In genomic region chr15:102310074-102310845, GRCm38 (mm10) we compare ENCODE assay signal across 13 mouse cellular contexts. TPM values are rescaled to one million over a fixed set of nuclear protein-coding genes. Genes with fewer than 3 reads are reported as not detected.
DNase-seq lines count a peak whose midpoint lies in the region; ATAC-seq and TF ChIP-seq lines count a peak whose summit lies in the region.
"Had no signal": no experiment of that assay in that cellular context is flagged by ENCODE, and none has a peak within 500 bp of the region (broad histone marks: within the 10 kb centered on the region; RNA-seq: fewer than 3 reads in every experiment).

No protein-coding gene starts in this region.

- no peaks in the 10 kb centered on the region for H3K27me3 ChIP-seq in intestine, embryonic 16.5 days (replicated peaks; ENCODE audit: control insufficient read depth, insufficient read depth, low read length)
- no peaks in the 10 kb centered on the region for H3K27me3 ChIP-seq in lung, embryonic 16.5 days (ENCODE audit: control insufficient read depth, insufficient read depth, low read depth, low read length)
- no peaks in the 10 kb centered on the region for H3K27me3 ChIP-seq in hindbrain, embryonic 11.5 days (ENCODE audit: control insufficient read depth, insufficient read depth, low read length)

- ATAC-seq in intestine, embryonic 16.5 days: peak; percentile 68; the same call in 1 of the 2 replicates
- ATAC-seq in lung, embryonic 16.5 days (ENCODE audit: low read depth): peak; percentile 96
- ATAC-seq in hindbrain, embryonic 11.5 days (ENCODE audit: low FRiP score): no peak

- no peaks in the 10 kb centered on the region for H3K4me1 ChIP-seq in brown adipose tissue, adult 24 weeks (ENCODE audit: control insufficient read depth, insufficient read depth, insufficient read length, low read length)
- H3K4me1 ChIP-seq in intestine, embryonic 16.5 days (ENCODE audit: control insufficient read depth, insufficient read depth, low read length): 0 out of 2 replicates have a peak, but pooled peaks cover 3% of the 10 kb centered on the region
- H3K4me1 ChIP-seq in lung, embryonic 16.5 days (replicated peaks; ENCODE audit: control insufficient read depth, insufficient read depth, low read length): no peaks in the 10 kb centered on the region
- H3K4me1 ChIP-seq in hindbrain, embryonic 11.5 days (replicated peaks; ENCODE audit: control insufficient read depth, insufficient read depth, low read length): no peaks in the 10 kb centered on the region
- H3K4me1 ChIP-seq: forebrain, embryonic 10.5 days had no signal

- no peaks in the 10 kb centered on the region for H3K9me3 ChIP-seq in intestine, embryonic 16.5 days (ENCODE audit: control insufficient read depth, low read length)
- H3K9me3 ChIP-seq in lung, embryonic 16.5 days (ENCODE audit: control insufficient read depth, low read length): no peaks in the 10 kb centered on the region
- no peaks in the 10 kb centered on the region for H3K9me3 ChIP-seq in hindbrain, embryonic 11.5 days (ENCODE audit: control insufficient read depth, low read length)
- H3K9me3 ChIP-seq: forebrain, embryonic 10.5 days had no signal

- intact Hi-C loops in gastrocnemius, adult 2 months (cut with DNase I): no loop called here

- no peak overlapping the region for H3K9ac ChIP-seq in intestine, embryonic 16.5 days (ENCODE audit: low read depth, low read length)
- no peak overlapping the region for H3K9ac ChIP-seq in lung, embryonic 16.5 days (ENCODE audit: low read length)
- H3K9ac ChIP-seq in hindbrain, embryonic 11.5 days (ENCODE audit: low read depth, low read length): no peak overlapping the region

- peaks cover 20% of the 10 kb centered on the region for H3K36me3 ChIP-seq in intestine, embryonic 16.5 days (ENCODE audit: control insufficient read depth, insufficient read depth, low read length)
- peaks cover 33% of the 10 kb centered on the region for H3K36me3 ChIP-seq in lung, embryonic 16.5 days (ENCODE audit: control insufficient read depth, insufficient read depth, low read length)
- H3K36me3 ChIP-seq in hindbrain, embryonic 11.5 days (ENCODE audit: control insufficient read depth, insufficient read depth, low read length): peaks cover 13% of the 10 kb centered on the region

- no peak overlapping the region for H3K4me2 ChIP-seq in intestine, embryonic 16.5 days (ENCODE audit: low read depth, low read length)
- no peak overlapping the region; the same call in 1 of the 2 replicates for H3K4me2 ChIP-seq in lung, embryonic 16.5 days (ENCODE audit: low read depth, low read length)
- H3K4me2 ChIP-seq in hindbrain, embryonic 11.5 days (replicated peaks; ENCODE audit: low read depth, low read length): no peak overlapping the region

- no peak for TF ChIP-seq CTCF in gastrocnemius, adult 2 months (IDR thresholded peaks at IDR 0.05)

- H3K4me3 ChIP-seq in gastrocnemius, adult 2 months: no peak overlapping the region
- H3K4me3 ChIP-seq in brown adipose tissue, adult 24 weeks (ENCODE audit: insufficient read depth, low read depth, low read length): no peak overlapping the region
- no peak overlapping the region for H3K4me3 ChIP-seq in intestine, embryonic 16.5 days (ENCODE audit: low read length)
- no peak overlapping the region for H3K4me3 ChIP-seq in lung, embryonic 16.5 days (ENCODE audit: low read length)
- no peak overlapping the region for H3K4me3 ChIP-seq in hindbrain, embryonic 11.5 days (ENCODE audit: low read depth, low read length)
- H3K4me3 ChIP-seq: forebrain, embryonic 10.5 days had no signal

- 59% methylated on average over 10 of the region's 10 CpGs for WGBS in intestine, embryonic 16.5 days
- 36% methylated on average over 10 of the region's 10 CpGs for WGBS in lung, embryonic 16.5 days
- 86% methylated on average over 10 of the region's 10 CpGs for WGBS in hindbrain, embryonic 11.5 days

- peak overlapping the region; percentile 24; the same call in 1 of the 2 replicates for H3K27ac ChIP-seq in gastrocnemius, adult 2 months
- peak overlapping the region; percentile 23 for H3K27ac ChIP-seq in brown adipose tissue, adult 24 weeks (replicated peaks; ENCODE audit: low read depth, low read length)
- H3K27ac ChIP-seq in intestine, embryonic 16.5 days (ENCODE audit: low read length): no peak overlapping the region
- H3K27ac ChIP-seq in lung, embryonic 16.5 days (ENCODE audit: low read length): peak overlapping the region; percentile 76
- H3K27ac ChIP-seq in hindbrain, embryonic 11.5 days (ENCODE audit: low read depth, low read length): no peak overlapping the region
- H3K27ac ChIP-seq: forebrain, embryonic 10.5 days had no signal

- peak; percentile 55 for DNase-seq in gastrocnemius, adult 2 months
- DNase-seq in gastrocnemius, postnatal 10 days: no peak
- DNase-seq in hindbrain, embryonic 11.5 days (ENCODE audit: low spot score): no peak
- DNase-seq in layer of hippocampus, postnatal 14 days (ENCODE audit: low spot score in 2 of 2): no peak
- no peak for DNase-seq in Muller cell, postnatal 12 days (ENCODE audit: inconsistent ontology term)
- DNase-seq: cerebellum, adult 9-11 months had no signal

RNA-seq across cellular contexts. Expression of gene Espl1, which starts 14.2 kb away (rescaled TPM):
- total RNA-seq in gastrocnemius, adult 2 months (2021): under 1 TPM; 0.06 to 0.31 TPM
- total RNA-seq in gastrocnemius, postnatal 10 days (2021): 1 to 10 TPM; 5.3 to 7.8 TPM
- 1.5 TPM in 1 of 2 replicates, not detected in the other for polyA plus RNA-seq in brown adipose tissue, adult 24 weeks (2012; ENCODE audit: insufficient read depth, insufficient read length, missing spikeins)
- polyA plus RNA-seq in intestine, embryonic 16.5 days (2015; fragmentation: Nextera tagmentation; extraction: Ambion mirVana): 18.0 and 21.1 TPM in 2 replicates
- 27.3 and 30.6 TPM in 2 replicates for polyA plus RNA-seq in lung, embryonic 16.5 days (2015; fragmentation: Nextera tagmentation; extraction: Ambion mirVana)
- polyA plus RNA-seq in hindbrain, embryonic 11.5 days (2014; fragmentation: Nextera tagmentation; extraction: Ambion mirVana): 21.8 and 30.8 TPM in 2 replicates
- total RNA-seq in layer of hippocampus, postnatal 14 days (2021): 1 to 10 TPM; 1.6 to 1.7 TPM

RNA-seq across cellular contexts. Expression of gene Pfdn5, which starts 15.7 kb away (rescaled TPM):
- 100 to 1,000 TPM; 232 to 252 TPM for total RNA-seq in gastrocnemius, adult 2 months (2021)
- 100 to 1,000 TPM; 278 to 289 TPM for total RNA-seq in gastrocnemius, postnatal 10 days (2021)
- 371 and 394 TPM in 2 replicates for polyA plus RNA-seq in brown adipose tissue, adult 24 weeks (2012; ENCODE audit: insufficient read depth, insufficient read length, missing spikeins)
- polyA plus RNA-seq in intestine, embryonic 16.5 days (2015; fragmentation: Nextera tagmentation; extraction: Ambion mirVana): 280 and 283 TPM in 2 replicates
- polyA plus RNA-seq in lung, embryonic 16.5 days (2015; fragmentation: Nextera tagmentation; extraction: Ambion mirVana): 390 and 403 TPM in 2 replicates
- 401 and 431 TPM in 2 replicates for polyA plus RNA-seq in hindbrain, embryonic 11.5 days (2014; fragmentation: Nextera tagmentation; extraction: Ambion mirVana)
- total RNA-seq in layer of hippocampus, postnatal 14 days (2021): 100 to 1,000 TPM; 317 to 334 TPM

RNA-seq across cellular contexts. Expression of gene Myg1, which starts 21.2 kb away (rescaled TPM):
- total RNA-seq in gastrocnemius, adult 2 months (2021): 10 to 100 TPM; 15.6 to 16.0 TPM
- 10 to 100 TPM; 18.7 to 20.8 TPM for total RNA-seq in gastrocnemius, postnatal 10 days (2021)
- polyA plus RNA-seq in brown adipose tissue, adult 24 weeks (2012; ENCODE audit: insufficient read depth, insufficient read length, missing spikeins): 29.4 and 35.9 TPM in 2 replicates
- polyA plus RNA-seq in intestine, embryonic 16.5 days (2015; fragmentation: Nextera tagmentation; extraction: Ambion mirVana): 75.3 and 80.9 TPM in 2 replicates
- 98.3 and 101 TPM in 2 replicates for polyA plus RNA-seq in lung, embryonic 16.5 days (2015; fragmentation: Nextera tagmentation; extraction: Ambion mirVana)
- 104 TPM in 2 replicates for polyA plus RNA-seq in hindbrain, embryonic 11.5 days (2014; fragmentation: Nextera tagmentation; extraction: Ambion mirVana)
- total RNA-seq in layer of hippocampus, postnatal 14 days (2021): 10 to 100 TPM; 51.8 to 61.3 TPM

RNA-seq across cellular contexts. Expression of gene Mfsd5, which starts 31.0 kb away (rescaled TPM):
- total RNA-seq in gastrocnemius, adult 2 months (2021): 10 to 100 TPM; 14.2 TPM
- 10 to 100 TPM; 16.1 to 17.6 TPM for total RNA-seq in gastrocnemius, postnatal 10 days (2021)
- 17.0 and 20.0 TPM in 2 replicates for polyA plus RNA-seq in brown adipose tissue, adult 24 weeks (2012; ENCODE audit: insufficient read depth, insufficient read length, missing spikeins)
- 74.2 and 77.6 TPM in 2 replicates for polyA plus RNA-seq in intestine, embryonic 16.5 days (2015; fragmentation: Nextera tagmentation; extraction: Ambion mirVana)
- 58.3 and 61.1 TPM in 2 replicates for polyA plus RNA-seq in lung, embryonic 16.5 days (2015; fragmentation: Nextera tagmentation; extraction: Ambion mirVana)
- 51.6 and 57.0 TPM in 2 replicates for polyA plus RNA-seq in hindbrain, embryonic 11.5 days (2014; fragmentation: Nextera tagmentation; extraction: Ambion mirVana)
- 10 to 100 TPM; 34.1 to 36.0 TPM for total RNA-seq in layer of hippocampus, postnatal 14 days (2021)

RNA-seq across cellular contexts. Expression of gene Gm9918, which starts 39.9 kb away (rescaled TPM):
- total RNA-seq in gastrocnemius, adult 2 months (2021): not detected
- not detected for total RNA-seq in gastrocnemius, postnatal 10 days (2021)
- not detected in 2 replicates for polyA plus RNA-seq in brown adipose tissue, adult 24 weeks (2012; ENCODE audit: insufficient read depth, insufficient read length, missing spikeins)
- 0.13 TPM in 1 of 2 replicates, not detected in the other for polyA plus RNA-seq in intestine, embryonic 16.5 days (2015; fragmentation: Nextera tagmentation; extraction: Ambion mirVana)
- polyA plus RNA-seq in lung, embryonic 16.5 days (2015; fragmentation: Nextera tagmentation; extraction: Ambion mirVana): 0.34 and 0.57 TPM in 2 replicates
- polyA plus RNA-seq in hindbrain, embryonic 11.5 days (2014; fragmentation: Nextera tagmentation; extraction: Ambion mirVana): 0.15 TPM in 2 replicates
- not detected for total RNA-seq in layer of hippocampus, postnatal 14 days (2021)
- total RNA-seq: left cerebral cortex, postnatal 36 days; megakaryocyte-erythroid progenitor cell, adult 5-6 weeks; neutrophil, adult 5-6 weeks had no signal

Comparison
In these comparisons a context has a peak if more than half of its experiments do, and no peak if none do; other contexts are left out.
1. H3K27ac ChIP-seq: peak in gastrocnemius, adult 2 months (single experiment), brown adipose tissue, adult 24 weeks (single experiment) and lung, embryonic 16.5 days (single experiment); none in intestine, embryonic 16.5 days (single experiment) and hindbrain, embryonic 11.5 days (single experiment).